Mouse (Mus musculus): ENCODE data around the gene Mtcl1. TPM values are rescaled to one million over a fixed set of nuclear protein-coding genes. Genes with fewer than 3 reads are reported as not detected.
A peak's percentile ranks its signal among the peaks of the same experiment; 100 is the strongest.

Mtcl1 gene
- polyA plus RNA-seq, 1 experiment from 2014 or later: 1.8 TPM

DNA sequence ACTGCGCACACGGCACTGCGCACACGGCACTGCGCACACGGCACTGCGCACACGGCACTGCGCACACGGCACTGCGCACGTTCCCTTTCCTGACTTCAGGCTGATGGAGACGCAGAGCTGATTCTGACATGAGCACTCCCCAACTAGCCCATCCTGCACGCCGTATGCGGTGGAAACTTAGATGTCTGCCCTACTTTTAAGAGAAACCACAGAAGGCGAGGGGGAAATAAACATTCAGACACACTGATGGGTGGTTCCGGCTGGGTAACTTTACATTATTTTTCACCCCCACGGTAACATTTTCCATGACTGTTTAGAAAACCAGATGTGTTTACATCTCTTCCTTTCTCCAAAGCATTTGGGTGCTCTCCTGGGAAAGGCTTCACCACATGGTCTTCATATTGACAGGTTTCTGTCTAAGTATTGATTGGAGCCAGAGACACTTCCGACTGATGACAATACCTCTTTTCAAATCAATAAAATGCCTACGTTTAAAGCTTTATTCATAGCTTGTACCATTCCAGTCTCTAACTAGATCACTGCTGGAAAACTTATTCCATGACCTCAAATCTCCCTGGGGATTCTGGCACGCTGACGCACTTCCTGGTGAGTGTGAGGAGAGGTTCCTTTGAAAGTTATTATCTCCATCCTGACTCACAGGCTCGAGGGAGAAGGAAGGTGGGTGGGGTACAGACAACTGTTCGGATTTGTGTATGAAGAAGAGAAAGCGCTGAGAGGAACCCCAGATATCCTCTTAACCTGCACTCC, 84.8 kb downstream of the Mtcl1 start:
- no peaks in the 10 kb centered on the region for H3K27me3 ChIP-seq (ENCODE audit: control insufficient read depth, insufficient read depth, low read length)
- H3K4me3 ChIP-seq (ENCODE audit: low read depth, low read length): no peak overlapping the region
- no peak overlapping the region for H3K9ac ChIP-seq (ENCODE audit: low read length)
- H3K4me1 ChIP-seq (replicated peaks; ENCODE audit: control insufficient read depth, insufficient read depth): no peaks in the 10 kb centered on the region
- no peak overlapping the region for H3K4me2 ChIP-seq (replicated peaks; ENCODE audit: low read depth)
- H3K9me3 ChIP-seq (ENCODE audit: control insufficient read depth, low read length): no peaks in the 10 kb centered on the region
- 65% methylated on average over 22 of the region's 26 CpGs for WGBS
- H3K36me3 ChIP-seq (ENCODE audit: control insufficient read depth, insufficient read depth, low read length): no peaks in the 10 kb centered on the region
- DNase-seq (ENCODE audit: low spot score): no peak
- TF ChIP-seq EP300 (optimal IDR thresholded peaks at IDR 0.05) (no peak), CTCF (IDR thresholded peaks at IDR 0.05; ENCODE audit: low read depth) (no peak)
- ATAC-seq (ENCODE audit: low FRiP score, low TSS enrichment): no peak
- no peak overlapping the region for H3K27ac ChIP-seq (replicated peaks)

DNA sequence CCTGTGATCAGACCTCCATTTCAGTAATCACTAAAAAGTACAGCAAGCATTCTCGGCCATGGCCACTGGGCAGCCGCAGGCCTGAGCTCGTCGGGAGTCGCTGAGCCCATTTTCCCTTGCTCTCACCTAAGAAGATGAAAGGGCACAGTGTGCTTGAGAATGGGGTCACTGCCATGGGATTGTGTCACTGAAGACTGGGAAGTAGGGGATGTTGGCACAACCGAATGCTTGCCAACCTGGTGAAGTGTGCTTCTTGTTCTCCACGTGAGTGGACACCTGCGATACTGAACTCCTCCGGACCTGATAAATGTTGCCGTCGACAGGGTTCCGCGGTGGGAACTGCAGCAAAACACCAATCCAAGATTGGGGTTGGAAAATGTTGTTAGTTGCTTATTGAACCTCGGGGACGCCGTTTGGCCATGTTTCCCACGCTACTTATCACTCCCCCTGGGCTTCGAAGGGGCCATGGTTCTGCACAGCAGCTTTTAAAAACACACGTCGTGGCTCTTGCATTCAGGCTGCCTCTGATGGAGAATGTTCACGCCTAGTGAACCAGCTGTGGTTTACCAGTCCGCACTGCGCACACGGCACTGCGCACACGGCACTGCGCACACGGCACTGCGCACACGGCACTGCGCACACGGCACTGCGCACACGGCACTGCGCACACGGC, 85.6 kb downstream of the Mtcl1 start:
- Histone ChIP-seq H3K27ac (replicated peaks) (no peak overlapping the region), H3K9ac (ENCODE audit: low read length) (no peak overlapping the region), H3K9me3 (ENCODE audit: control insufficient read depth, low read length) (no peaks in the 10 kb centered on the region), H3K4me1 (replicated peaks; ENCODE audit: control insufficient read depth, insufficient read depth) (no peaks in the 10 kb centered on the region), H3K36me3 (ENCODE audit: control insufficient read depth, insufficient read depth, low read length) (no peaks in the 10 kb centered on the region), H3K4me3 (ENCODE audit: low read depth, low read length) (no peak overlapping the region), H3K4me2 (replicated peaks; ENCODE audit: low read depth) (no peak overlapping the region), H3K27me3 (ENCODE audit: control insufficient read depth, insufficient read depth, low read length) (no peaks in the 10 kb centered on the region)
- no peak for DNase-seq (ENCODE audit: low spot score)
- ATAC-seq (ENCODE audit: low FRiP score, low TSS enrichment): no peak
- no peak for TF ChIP-seq CTCF (IDR thresholded peaks at IDR 0.05; ENCODE audit: low read depth)
- no peak for TF ChIP-seq EP300 (optimal IDR thresholded peaks at IDR 0.05)
- 90% methylated on average over 30 of the region's 36 CpGs for WGBS

DNA sequence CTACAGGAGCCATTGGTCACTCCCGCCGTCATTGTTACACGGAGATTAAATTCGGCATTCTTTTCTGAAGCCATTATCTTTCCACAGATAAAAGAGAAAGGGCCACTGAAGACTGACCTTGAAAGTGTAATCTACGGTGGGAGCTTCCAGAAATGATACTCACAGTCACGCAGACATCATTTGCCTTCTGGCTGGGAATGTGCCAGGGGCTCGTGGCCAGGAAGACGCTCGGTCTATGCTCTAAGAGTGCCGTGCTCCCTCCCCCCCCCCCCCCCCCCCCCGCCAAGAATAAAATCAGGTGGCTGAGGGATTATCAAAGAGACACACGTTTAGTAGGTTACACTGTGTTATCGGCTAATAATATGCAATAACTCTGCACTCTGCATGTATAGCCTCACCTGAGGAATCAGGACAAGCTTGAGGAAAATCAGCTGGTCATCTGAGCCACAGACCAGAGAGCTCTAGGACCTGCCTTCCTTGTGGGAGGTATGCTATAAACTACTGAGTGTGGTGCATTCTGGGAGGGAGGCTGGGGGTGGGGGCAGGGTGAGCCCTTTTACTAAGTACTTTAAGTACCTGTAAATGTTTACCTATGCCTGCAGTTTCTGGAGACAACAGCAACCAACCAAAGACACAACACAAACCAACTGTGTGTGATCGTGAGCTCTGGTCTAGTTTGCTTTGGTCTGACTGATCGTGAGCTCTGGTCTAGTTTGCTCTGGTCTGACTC, 87.1 kb downstream of the Mtcl1 start:
- H3K36me3 ChIP-seq (ENCODE audit: control insufficient read depth, insufficient read depth, low read length): no peaks in the 10 kb centered on the region
- H3K27me3 ChIP-seq (ENCODE audit: control insufficient read depth, insufficient read depth, low read length): no peaks in the 10 kb centered on the region
- no peak overlapping the region for H3K4me3 ChIP-seq (ENCODE audit: low read depth, low read length)
- TF ChIP-seq EP300 (optimal IDR thresholded peaks at IDR 0.05) (no peak), CTCF (IDR thresholded peaks at IDR 0.05; ENCODE audit: low read depth) (no peak)
- H3K9me3 ChIP-seq (ENCODE audit: control insufficient read depth, low read length): no peaks in the 10 kb centered on the region
- no peak overlapping the region for H3K9ac ChIP-seq (ENCODE audit: low read length)
- H3K4me2 ChIP-seq (replicated peaks; ENCODE audit: low read depth): no peak overlapping the region
- no peak for DNase-seq (ENCODE audit: low spot score)
- H3K27ac ChIP-seq (replicated peaks): no peak overlapping the region
- WGBS: 72% methylated on average over 14 of the region's 15 CpGs
- peaks cover 4% of the 10 kb centered on the region; the same call in 1 of the 2 replicates for H3K4me1 ChIP-seq (replicated peaks; ENCODE audit: control insufficient read depth, insufficient read depth)
- ATAC-seq (ENCODE audit: low FRiP score, low TSS enrichment): peak; percentile 46; the same call in 1 of the 2 replicates

DNA sequence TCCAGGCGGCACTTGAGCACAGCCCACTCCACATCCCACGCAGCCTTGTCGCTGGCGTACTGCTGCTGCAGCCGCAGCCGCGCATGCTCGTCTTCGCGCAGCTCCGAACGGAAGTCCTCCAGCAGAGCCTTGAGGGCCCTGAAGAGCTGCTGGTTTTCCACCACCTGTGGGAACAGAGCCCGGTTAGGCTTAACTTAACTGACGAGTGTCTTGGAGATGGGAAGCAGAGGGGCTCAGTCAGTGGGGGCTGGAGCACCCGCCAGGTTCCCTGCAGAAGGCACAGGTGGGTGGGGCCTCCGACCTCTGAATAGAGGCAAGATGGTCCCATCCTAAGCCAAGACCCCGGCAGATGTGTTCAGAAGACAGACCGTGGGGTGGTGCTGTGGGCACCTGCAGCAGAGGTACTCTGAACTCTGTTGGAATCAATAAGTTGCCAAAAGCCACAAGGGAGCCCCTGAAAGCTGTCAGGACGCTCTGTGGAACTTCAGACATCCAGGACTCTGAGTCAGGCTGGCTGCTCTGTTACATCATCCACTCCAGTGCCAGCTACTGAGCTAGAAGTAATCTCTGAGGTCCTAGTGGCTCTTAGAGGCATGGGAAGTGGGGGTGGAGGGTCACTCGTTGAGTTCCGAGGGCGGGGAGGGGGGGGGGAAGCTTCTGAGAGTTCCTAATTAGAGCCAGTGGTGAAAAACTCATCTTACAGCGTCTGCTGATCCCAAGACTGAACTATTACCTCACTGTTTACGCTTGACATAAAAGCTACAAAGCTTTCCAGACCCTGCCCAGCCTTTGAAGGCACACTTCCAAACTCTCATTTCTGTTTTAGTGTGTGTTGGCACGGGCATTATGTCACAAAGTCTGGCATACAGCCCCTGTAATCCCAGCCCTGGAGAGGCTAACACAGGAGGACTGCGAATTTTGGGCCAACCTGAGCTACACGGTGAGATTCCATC, 91.2 kb downstream of the Mtcl1 start:
- Histone ChIP-seq H3K9ac (ENCODE audit: low read length) (no peak overlapping the region), H3K27me3 (ENCODE audit: control insufficient read depth, insufficient read depth, low read length) (no peaks in the 10 kb centered on the region), H3K36me3 (ENCODE audit: control insufficient read depth, insufficient read depth, low read length) (no peaks in the 10 kb centered on the region), H3K4me3 (ENCODE audit: low read depth, low read length) (no peak overlapping the region), H3K27ac (replicated peaks) (no peak overlapping the region), H3K4me1 (replicated peaks; ENCODE audit: control insufficient read depth, insufficient read depth) (peaks cover 4% of the 10 kb centered on the region; the same call in 1 of the 2 replicates), H3K4me2 (replicated peaks; ENCODE audit: low read depth) (no peak overlapping the region), H3K9me3 (ENCODE audit: control insufficient read depth, low read length) (no peaks in the 10 kb centered on the region)
- WGBS: 69% methylated on average over 27 of the region's 27 CpGs
- TF ChIP-seq EP300 (optimal IDR thresholded peaks at IDR 0.05) (no peak), CTCF (IDR thresholded peaks at IDR 0.05; ENCODE audit: low read depth) (no peak)
- ATAC-seq (ENCODE audit: low FRiP score, low TSS enrichment) (peak; percentile 58; the same call in 1 of the 2 replicates), DNase-seq (ENCODE audit: low spot score) (no peak)

All from stomach, postnatal 0 days (tissue).